Mouse (Mus musculus) CH12.LX (cell line): Measurements from ENCODE around the gene Abhd2. TPM values are rescaled to one million over a fixed set of nuclear protein-coding genes. Genes with fewer than 3 reads are reported as not detected.

Experiments
- DNase-seq: peaks from one replicate; pipeline ENCODE4 v3.0.0-alpha.2; 2013; ENCODE audit errors: extremely low read depth
- H3K27ac ChIP-seq: 2 replicates; pipeline ENCODE4 v1.5.1; 2012; ENCODE audit warnings: low read depth, mild to moderate bottlenecking, control low read depth, moderate library complexity; ENCODE audit not compliant: insufficient read depth
- H3K27me3 ChIP-seq: replicated peaks from 2 replicates; pipeline ENCODE3; 2012; ENCODE audit warnings: inconsistent platforms
- H3K36me3 ChIP-seq, 2 experiments: replicated peaks in 1 of 2; 2 replicates each; pipeline versions ENCODE3 to v1.6.1; 2012; ENCODE audit warnings: inconsistent platforms in 1 of 2, low read length in 1 of 2, mild to moderate bottlenecking in 1 of 2, mixed read lengths in 1 of 2, moderate library complexity in 1 of 2; ENCODE audit not compliant: control insufficient read depth in 1 of 2, insufficient read depth in 1 of 2
- H3K4me1 ChIP-seq, 2 experiments: 2 replicates each; pipeline ENCODE4 v1.6.1; 2012; ENCODE audit warnings: inconsistent platforms in 1 of 2, moderate library complexity in 1 of 2; ENCODE audit not compliant: insufficient read depth in 2 of 2, control insufficient read depth in 1 of 2
- H3K4me2 ChIP-seq: 2 replicates; pipeline ENCODE4 v1.6.1; 2012; ENCODE audit warnings: low read depth, mild to moderate bottlenecking, control low read depth; ENCODE audit not compliant: poor library complexity, insufficient read depth, severe bottlenecking
- H3K4me3 ChIP-seq, 3 experiments: fragments of 150-350 bp in 1 of 3; sonication (generic) in 1 of 3; replicated peaks in 1 of 3; 2 replicates each; pipeline versions ENCODE3 to v1.5.1; 2011 to 2012; ENCODE audit warnings: low read depth in 2 of 3, low read length in 2 of 3, mild to moderate bottlenecking in 2 of 3, moderate library complexity in 2 of 3, control low read depth in 1 of 3, improper control_type of control experiment in 1 of 3, inconsistent platforms in 1 of 3, mixed read lengths in 1 of 3; ENCODE audit not compliant: poor library complexity in 1 of 3
- H3K79me2 ChIP-seq: replicated peaks from 2 replicates; pipeline ENCODE4 v1.6.1; 2012; ENCODE audit warnings: mild to moderate bottlenecking, moderate library complexity; ENCODE audit not compliant: control insufficient read depth, poor library complexity, insufficient read depth, severe bottlenecking; ENCODE audit errors: extremely low read depth
- H3K9ac ChIP-seq: 2 replicates; pipeline ENCODE4 v1.6.1; 2012; ENCODE audit warnings: low read depth, mild to moderate bottlenecking, control low read depth, moderate library complexity; ENCODE audit not compliant: insufficient read depth
- H3K9me3 ChIP-seq: replicated peaks from 2 replicates; pipeline ENCODE3; 2012; ENCODE audit warnings: low read length, inconsistent platforms, mixed read lengths
- CHD2 ChIP-seq: IDR thresholded peaks from 2 replicates; pipeline ENCODE4 v1.6.1; 2011; ENCODE audit warnings: low read length, improper control_type of control experiment
- E2F4 ChIP-seq: IDR thresholded peaks from 2 replicates; pipeline ENCODE4 v1.6.1; 2011; ENCODE audit warnings: low read depth, low read length, improper control_type of control experiment; ENCODE audit not compliant: insufficient replicate concordance
- EP300 ChIP-seq: IDR thresholded peaks from 2 replicates; pipeline ENCODE4 v1.6.1; 2011; ENCODE audit warnings: low read length, improper control_type of control experiment
- GABPA ChIP-seq: IDR thresholded peaks from 2 replicates; pipeline ENCODE4 v1.6.1; 2012; ENCODE audit warnings: low read depth, low read length, improper control_type of control experiment, inconsistent platforms; ENCODE audit not compliant: insufficient replicate concordance
- HCFC1 ChIP-seq: IDR thresholded peaks from 2 replicates; pipeline ENCODE4 v1.6.1; 2012; ENCODE audit warnings: low read depth, mild to moderate bottlenecking, inconsistent platforms, low read length, improper control_type of control experiment
- IRF4 ChIP-seq: IDR thresholded peaks from 2 replicates; pipeline ENCODE4 v1.6.1; 2014; ENCODE audit warnings: low read depth, mild to moderate bottlenecking, inconsistent platforms, low read length, improper control_type of control experiment
- JUN ChIP-seq: IDR thresholded peaks from 2 replicates; pipeline ENCODE4 v1.6.1; 2011; ENCODE audit warnings: low read depth, mild to moderate bottlenecking, low read length, improper control_type of control experiment, moderate library complexity; ENCODE audit not compliant: insufficient read depth
- JUND ChIP-seq: conservative IDR thresholded peaks from 2 replicates; pipeline ENCODE4 v1.6.1; 2011; ENCODE audit warnings: low read depth, low read length, improper control_type of control experiment
- KAT2A ChIP-seq: IDR thresholded peaks from 2 replicates; pipeline ENCODE4 v1.6.1; 2012; ENCODE audit warnings: low read length, improper control_type of control experiment, inconsistent platforms; ENCODE audit not compliant: insufficient replicate concordance
- MAFK ChIP-seq: IDR thresholded peaks from 2 replicates; pipeline ENCODE4 v1.6.1; 2011; ENCODE audit warnings: low read length, improper control_type of control experiment; ENCODE audit not compliant: insufficient replicate concordance
- MAX ChIP-seq: IDR thresholded peaks from 2 replicates; pipeline ENCODE4 v1.6.1; 2011; ENCODE audit warnings: low read length, improper control_type of control experiment
- MAZ ChIP-seq: IDR thresholded peaks from 2 replicates; pipeline ENCODE4 v1.6.1; 2012; ENCODE audit warnings: low read depth, mild to moderate bottlenecking, inconsistent platforms, low read length, improper control_type of control experiment, moderate library complexity
- MEF2A ChIP-seq: IDR thresholded peaks from 2 replicates; pipeline ENCODE4 v1.6.1; 2014; ENCODE audit warnings: low read depth, mild to moderate bottlenecking, inconsistent platforms, low read length, improper control_type of control experiment, borderline replicate concordance
- MXI1 ChIP-seq: IDR thresholded peaks from 2 replicates; pipeline ENCODE4 v1.6.1; 2011; ENCODE audit warnings: mild to moderate bottlenecking, low read depth, low read length, improper control_type of control experiment
- NELFE ChIP-seq: IDR thresholded peaks from 2 replicates; pipeline ENCODE4 v1.6.1; 2011; ENCODE audit warnings: low read depth, low read length, improper control_type of control experiment
- RCOR1 ChIP-seq: conservative IDR thresholded peaks from 2 replicates; pipeline ENCODE4 v1.6.1; 2012; ENCODE audit warnings: low read depth, mild to moderate bottlenecking, inconsistent platforms, low read length, improper control_type of control experiment
- SIN3A ChIP-seq: IDR thresholded peaks from 2 replicates; pipeline ENCODE4 v1.6.1; 2012; ENCODE audit warnings: low read length, improper control_type of control experiment, inconsistent platforms
- SMC3 ChIP-seq: IDR thresholded peaks from 2 replicates; pipeline ENCODE4 v1.6.1; 2011; ENCODE audit warnings: low read depth, low read length, improper control_type of control experiment
- TBP ChIP-seq: conservative IDR thresholded peaks from 2 replicates; pipeline ENCODE4 v1.6.1; 2011; ENCODE audit warnings: low read depth, low read length, improper control_type of control experiment
- TCF12 ChIP-seq: IDR thresholded peaks from 2 replicates; pipeline ENCODE4 v1.6.1; 2014; ENCODE audit warnings: low read depth, mild to moderate bottlenecking, inconsistent platforms, low read length, improper control_type of control experiment
- UBTF ChIP-seq: IDR thresholded peaks from 2 replicates; pipeline ENCODE4 v1.6.1; 2012; ENCODE audit warnings: low read depth, mild to moderate bottlenecking, inconsistent platforms, low read length, improper control_type of control experiment, moderate library complexity
- USF1 ChIP-seq: IDR thresholded peaks from 2 replicates; pipeline ENCODE4 v1.6.1; 2014; ENCODE audit warnings: low read depth, mild to moderate bottlenecking, inconsistent platforms, low read length, improper control_type of control experiment
- USF2 ChIP-seq: conservative IDR thresholded peaks from 2 replicates; pipeline ENCODE4 v1.6.1; 2011; ENCODE audit warnings: low read depth, low read length, improper control_type of control experiment
- ZC3H11A ChIP-seq: IDR thresholded peaks from 2 replicates; pipeline ENCODE4 v1.6.1; 2012; ENCODE audit warnings: low read depth, mild to moderate bottlenecking, inconsistent platforms, low read length, improper control_type of control experiment
- ZMIZ1 ChIP-seq: IDR thresholded peaks from 2 replicates; pipeline ENCODE4 v1.6.1; 2012; ENCODE audit warnings: low read depth, mild to moderate bottlenecking, inconsistent platforms, low read length, improper control_type of control experiment
- ZNF384 ChIP-seq: IDR thresholded peaks from 2 replicates; pipeline ENCODE4 v1.6.1; 2012; ENCODE audit warnings: low read depth, low read length, improper control_type of control experiment, inconsistent platforms
- dilution Hi-C: fragments of 300-500 bp; cut with MboI; formaldehyde crosslinking; loops from 2 replicates; pipeline ENCODE4 v1.14.3; 2020; ENCODE audit warnings: low sequenced_read_pairs; ENCODE audit not compliant: extremely low pct_unique_long_range_greater_than_20kb, extremely low pct_ligation_motif_present
- in situ Hi-C: fragments of 300-500 bp; cut with MboI; formaldehyde crosslinking; loops from 3 replicates; pipeline ENCODE4 v1.14.3; 2019; ENCODE audit warnings: low sequenced_read_pairs, low pct_ligation_motif_present, low pct_unique_long_range_greater_than_20kb, mixed read lengths
- polyA plus RNA-seq: library from polyadenylated mRNA; unstranded; fragments of >175 nt; gene quantifications from 2 replicates; pipeline ENCODE4 v1.2.1, GENCODE M21; 2012; ENCODE audit warnings: low read depth; ENCODE audit not compliant: insufficient read length
- total RNA-seq, 2 experiments: library from RNA; depleted of rRNA; stranded (reverse); fragments of 300-350 nt in 1 of 2; fragments of >200 nt in 1 of 2; gene quantifications; 2 replicates each; pipeline ENCODE4 v1.2.3; 2012 to 2014

Gene Abhd2
- total and polyA plus RNA-seq, 3 experiments: 6.0 to 15.4 (median 9.9) TPM

DNA sequence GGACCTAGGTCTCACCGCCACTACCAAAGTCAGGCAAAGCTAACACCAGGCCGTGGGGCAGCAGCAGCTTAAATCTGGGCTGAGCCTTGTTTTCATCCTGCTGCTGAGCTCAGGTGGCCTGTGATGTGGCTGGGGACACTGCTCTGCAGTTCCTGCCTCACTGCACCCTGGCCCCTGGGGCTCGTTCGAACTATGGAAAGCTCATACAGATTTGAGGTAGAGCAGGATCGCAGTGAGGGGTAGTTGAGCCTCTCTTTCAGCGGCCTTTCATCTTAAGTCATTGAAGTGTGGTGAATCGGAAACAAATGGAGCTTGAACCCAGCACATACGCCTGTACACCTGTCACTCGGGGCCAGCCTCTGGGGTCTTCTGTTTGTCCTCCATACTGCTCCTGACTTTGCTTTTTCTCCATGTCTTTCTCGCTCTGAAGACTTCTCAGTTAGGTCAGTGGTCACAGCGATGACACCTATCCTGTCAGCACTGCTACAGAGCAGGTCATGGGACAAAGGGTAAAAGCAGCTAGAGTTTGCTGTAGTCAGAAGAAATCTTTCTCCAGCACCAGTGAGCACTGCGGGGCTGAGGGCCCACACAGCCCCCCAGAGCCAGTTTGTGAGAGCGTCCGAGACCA is 20.7 kb downstream of the Abhd2 start:
- Histone ChIP-seq H3K27ac (no peak overlapping the region), H3K79me2 (no peaks in the 10 kb centered on the region), H3K4me1 (peaks cover 0 to 78% of the 10 kb centered on the region in 2 experiments; a peak in 3 of 4 replicates), H3K36me3 (peaks cover 14 to 40% of the 10 kb centered on the region in 2 experiments), H3K9me3 (no peaks in the 10 kb centered on the region), H3K27me3 (no peaks in the 10 kb centered on the region), H3K9ac (no peak overlapping the region), H3K4me3 (no peak overlapping the region), H3K4me2 (no peak overlapping the region)
- no peak for DNase-seq
- dilution Hi-C loops: no loop called here
- TF ChIP-seq UBTF (no peak), RCOR1 (no peak), USF2 (no peak), USF1 (no peak), CHD2 (no peak), HCFC1 (no peak), IRF4 (no peak), MXI1 (no peak), JUN (no peak), ZC3H11A (no peak), MAFK (no peak), MAX (no peak)
- in situ Hi-C loops: no loop called here

DNA sequence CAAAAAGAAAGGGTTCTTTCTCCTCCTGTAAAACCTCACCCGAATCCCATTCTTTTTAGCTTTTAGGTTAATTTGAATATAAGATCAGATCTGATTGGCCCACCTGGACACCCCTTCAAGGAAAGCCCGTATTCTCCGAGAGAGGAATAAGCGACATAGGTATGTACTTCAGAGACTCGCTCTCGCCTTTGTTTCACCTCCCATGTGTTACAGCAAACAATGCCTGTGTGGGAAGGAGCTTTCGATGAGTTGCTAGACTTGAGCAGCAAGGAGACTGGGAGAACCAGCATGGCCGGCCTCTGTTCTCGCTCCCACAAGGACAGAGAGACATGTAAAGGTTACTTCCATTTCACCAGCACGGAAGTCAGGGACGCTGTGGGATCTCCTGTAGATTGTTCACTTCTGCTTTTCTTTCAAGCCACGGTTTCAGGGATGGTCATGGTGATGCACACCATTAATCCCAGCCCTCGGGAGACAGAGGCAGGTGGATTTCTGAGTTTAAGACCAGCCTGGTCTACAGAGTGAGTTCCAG is 21.5 kb downstream of the Abhd2 start:
- Histone ChIP-seq H3K4me1 (peaks cover 0 to 75% of the 10 kb centered on the region in 2 experiments; a peak in 3 of 4 replicates), H3K4me3 (no peak overlapping the region), H3K36me3 (peaks cover 14 to 46% of the 10 kb centered on the region in 2 experiments), H3K4me2 (no peak overlapping the region), H3K27me3 (no peaks in the 10 kb centered on the region), H3K79me2 (no peaks in the 10 kb centered on the region), H3K9ac (no peak overlapping the region), H3K9me3 (no peaks in the 10 kb centered on the region), H3K27ac (no peak overlapping the region)
- TF ChIP-seq KAT2A (no peak), ZC3H11A (no peak), RCOR1 (no peak), ZMIZ1 (no peak), SIN3A (no peak), MEF2A (no peak), EP300 (no peak), NELFE (no peak), MAX (no peak), ZNF384 (no peak), SMC3 (no peak), MAZ (no peak), JUND (no peak), E2F4 (no peak), TBP (no peak), UBTF (no peak), GABPA (no peak), USF2 (no peak), TCF12 (no peak)
- no peak for DNase-seq
- dilution Hi-C loops (no loop called here), in situ Hi-C loops (no loop called here)
